Mouse (Mus musculus) liver, embryonic 14.5 days (tissue): ENCODE results near the gene Ovca2.

Experiments
- CTCF ChIP-seq: IDR thresholded peaks from 2 replicates; pipeline ENCODE4 v1.5.1; 2016; ENCODE audit warnings: antibody characterized with exemption, low read depth, control low read depth
- EP300 ChIP-seq: IDR thresholded peaks from 2 replicates; pipeline ENCODE4 v1.6.1; 2016; ENCODE audit warnings: antibody characterized with exemption, low read depth

GRCm38 (mm10) chr11:75126384-75126783, 52.3 kb downstream of the Ovca2 start:
- no peak for TF ChIP-seq CTCF
- no peak for TF ChIP-seq EP300
